Mouse (Mus musculus) myocyte (in vitro differentiated cells): ENCODE results near the gene Entpd3.

Source experiments
- E2F4 ChIP-seq: IDR thresholded peaks from one replicate; pipeline ENCODE4 v1.6.1; 2011; ENCODE audit warnings: mild to moderate bottlenecking, control low read depth, moderate library complexity; ENCODE audit not compliant: insufficient read depth
- MAX ChIP-seq: IDR thresholded peaks from one replicate; pipeline ENCODE4 v1.6.1; 2011; ENCODE audit warnings: low read depth, mild to moderate bottlenecking, control low read depth
- MYOD1 ChIP-seq, 3 experiments: IDR thresholded peaks; one replicate each; pipeline ENCODE4 v1.6.1; 2011; ENCODE audit warnings: control low read depth in 2 of 3, low read depth in 2 of 3, mild to moderate bottlenecking in 2 of 3, moderate library complexity in 1 of 3; ENCODE audit not compliant: insufficient read length in 2 of 3, control insufficient read depth in 1 of 3
- MYOG ChIP-seq, 3 experiments: IDR thresholded peaks; one replicate each; pipeline ENCODE4 v1.6.1; 2011; ENCODE audit warnings: control low read depth in 2 of 3, low read depth in 2 of 3, mild to moderate bottlenecking in 2 of 3; ENCODE audit not compliant: insufficient read length in 2 of 3, control insufficient read depth in 1 of 3, insufficient read depth in 1 of 3
- POLR2A ChIP-seq: IDR thresholded peaks from one replicate; pipeline ENCODE4 v1.6.1; 2011; ENCODE audit warnings: low read depth, mild to moderate bottlenecking, control low read depth, moderate library complexity; ENCODE audit not compliant: insufficient read length
- POLR2AphosphoS2 ChIP-seq: IDR thresholded peaks from one replicate; pipeline ENCODE4 v1.6.1; 2011; ENCODE audit warnings: low read depth, control low read depth; ENCODE audit not compliant: insufficient read length
- REST ChIP-seq: IDR thresholded peaks from one replicate; pipeline ENCODE4 v1.6.1; 2011; ENCODE audit warnings: mild to moderate bottlenecking, control low read depth, moderate library complexity; ENCODE audit not compliant: insufficient read depth, insufficient read length
- TCF12 ChIP-seq: IDR thresholded peaks from one replicate; pipeline ENCODE4 v1.6.1; 2011; ENCODE audit warnings: mild to moderate bottlenecking, control low read depth; ENCODE audit not compliant: poor library complexity, insufficient read depth, severe bottlenecking
- USF1 ChIP-seq: IDR thresholded peaks from one replicate; pipeline ENCODE4 v1.6.1; 2011; ENCODE audit warnings: low read depth, mild to moderate bottlenecking, control low read depth, moderate library complexity

- TF ChIP-seq MYOG (IDR thresholded peaks at IDR 0.05; ENCODE audit: control insufficient read depth in 1 of 3, insufficient read depth in 1 of 3, insufficient read length in 2 of 3, low read depth in 2 of 3) (no peak), MAX (no peak), POLR2AphosphoS2 (no peak), POLR2A (no peak), TCF12 (no peak), USF1 (no peak), E2F4 (no peak), MYOD1 (IDR thresholded peaks at IDR 0.05; ENCODE audit: control insufficient read depth in 1 of 3, insufficient read length in 2 of 3, low read depth in 2 of 3) (no peak), REST (no peak)
Measured at GRCm38 (mm10) chr9:120502013-120502412, 37.6 kb upstream of the Entpd3 start.
